Mouse (Mus musculus) kidney, adult 2 months (tissue): ENCODE data around the gene Wfdc10.

ENCODE experiments used
- CTCF ChIP-seq: fragments of 200-500 bp; conservative IDR thresholded peaks from 2 replicates; pipeline ENCODE4 v1.5.1; 2011; ENCODE audit warnings: low read depth, mild to moderate bottlenecking, control low read depth, low read length, moderate library complexity, mixed read lengths; ENCODE audit not compliant: insufficient read depth, insufficient read length
- POLR2A ChIP-seq: fragments of 200-500 bp; IDR thresholded peaks from one replicate; pipeline ENCODE4 v1.6.1; 2011; ENCODE audit warnings: low read depth, low read length, control low read depth

DNA sequence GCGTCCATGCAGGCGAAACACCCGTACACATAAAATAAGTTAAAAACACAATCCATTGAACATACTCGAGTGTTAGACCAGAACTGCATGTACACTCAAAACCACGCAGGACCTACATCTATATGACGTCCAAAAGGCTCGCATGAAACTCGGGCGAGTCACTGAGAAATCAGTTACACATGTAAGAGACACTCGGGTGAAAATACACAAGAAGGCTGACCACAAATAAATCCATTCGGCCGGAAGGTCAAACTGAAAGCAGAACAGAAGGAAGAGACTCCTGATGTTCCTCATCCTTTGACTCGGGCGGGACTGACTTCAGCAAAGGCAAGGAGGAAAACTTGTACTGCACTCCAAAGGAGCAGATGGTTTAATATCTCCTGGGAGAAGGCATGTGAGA, 50.1 kb downstream of the Wfdc10 start:
- TF ChIP-seq CTCF, result no peak
- TF ChIP-seq POLR2A, result no peak
